Mouse (Mus musculus) cerebellum, adult 8-10 months (tissue): ENCODE results near the gene H2-T3.
"Not testable (repeated sequence)": the region's sequence is repeated elsewhere in the genome, so short reads cannot be mapped to it uniquely, and the experiment has no call there.

Source experiments
- DNase-seq: peaks from one replicate; pipeline ENCODE4 v3.0.0; 2022

Gene H2-T3

DNA sequence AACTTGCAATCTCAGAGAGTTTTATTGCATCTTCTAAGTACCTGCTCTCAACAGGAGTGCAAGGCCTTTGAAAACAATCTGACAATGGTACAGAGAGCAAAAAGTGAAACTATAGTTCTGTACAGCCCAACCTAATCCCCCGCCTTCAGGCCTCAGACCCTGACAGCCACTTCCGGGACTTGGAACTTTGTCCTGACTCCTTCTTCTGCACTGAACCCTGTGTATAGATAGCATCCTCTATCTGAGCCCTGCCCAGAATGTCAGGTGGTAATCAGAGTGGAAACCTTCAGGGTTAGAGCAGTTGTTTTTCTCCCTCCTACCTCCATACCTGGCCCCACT, at the start of gene H2-T3:
Gene H2-T3 (minus strand): TSS at position 119 of the 339 bp plus-strand sequence.
- DNase-seq: no peak

DNA sequence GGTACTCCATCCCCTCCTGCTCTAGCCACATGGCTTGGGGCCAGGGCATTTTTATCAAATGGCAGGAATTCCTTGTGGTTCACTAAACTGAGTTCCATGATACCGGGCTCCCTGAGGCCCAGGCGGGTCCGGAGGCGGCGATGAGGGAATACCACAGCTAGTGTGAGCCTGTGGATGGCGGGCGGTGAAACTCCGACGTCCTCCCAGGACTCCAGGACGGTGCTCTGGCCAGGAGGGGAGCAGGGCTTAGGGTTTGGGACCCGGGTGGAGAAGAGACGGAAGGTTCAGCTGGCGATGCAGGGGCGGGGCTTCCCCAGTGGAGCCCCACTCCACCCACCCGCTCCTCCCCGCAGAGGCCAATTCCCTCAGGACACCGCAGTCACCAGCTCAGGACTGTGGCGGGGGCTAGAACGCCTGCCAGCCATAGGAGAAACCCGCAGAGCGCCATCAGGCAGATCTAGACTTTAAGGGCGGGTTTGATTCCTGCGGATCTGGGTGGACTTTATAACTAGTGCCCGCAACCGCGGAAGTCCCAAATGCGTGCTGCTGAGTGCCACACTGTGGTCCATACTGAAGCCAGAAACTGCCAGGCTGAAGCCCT, 47.3 kb upstream of the H2-T3 start:
- DNase-seq: no peak

DNA sequence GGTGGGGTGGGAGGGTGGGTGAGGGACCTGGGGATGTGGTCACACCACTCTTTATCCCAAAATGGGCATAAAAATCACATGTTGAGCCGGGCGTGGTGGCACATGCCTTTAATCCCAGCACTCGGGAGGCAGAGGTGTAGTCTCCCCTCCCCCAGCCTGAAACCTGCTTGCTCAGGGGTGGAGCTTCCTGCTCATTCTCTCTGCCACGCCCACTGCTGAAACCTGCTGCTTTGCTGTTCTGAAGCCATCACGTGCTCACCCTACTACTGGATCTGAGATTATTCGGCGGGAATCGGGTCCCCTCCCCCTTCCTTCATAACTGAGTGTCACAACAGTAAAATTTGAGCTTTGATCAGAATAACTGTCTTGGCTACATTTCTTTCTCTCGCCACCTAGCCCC, 45.2 kb upstream of the H2-T3 start:
- DNase-seq: not testable (repeated sequence)

DNA sequence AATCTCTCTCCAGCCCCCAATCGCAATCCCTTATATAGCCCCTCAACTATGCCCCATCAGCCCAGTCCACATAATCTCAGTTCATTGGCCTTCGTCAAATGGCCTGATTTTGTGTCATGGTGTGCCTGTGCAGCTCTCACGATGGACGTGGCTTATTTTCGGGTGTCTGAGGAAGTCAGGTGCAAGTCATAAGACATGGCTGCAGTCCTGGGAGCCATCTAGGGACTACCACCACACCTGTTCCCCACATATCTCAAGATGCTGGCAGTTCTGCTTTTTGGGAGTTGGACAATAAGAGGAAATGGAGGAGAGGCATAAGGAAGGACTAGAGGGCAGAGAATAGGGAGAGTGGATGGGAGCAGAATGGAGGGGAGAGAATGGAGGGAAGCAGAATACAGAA, 43.5 kb upstream of the H2-T3 start:
- DNase-seq: no peak

DNA sequence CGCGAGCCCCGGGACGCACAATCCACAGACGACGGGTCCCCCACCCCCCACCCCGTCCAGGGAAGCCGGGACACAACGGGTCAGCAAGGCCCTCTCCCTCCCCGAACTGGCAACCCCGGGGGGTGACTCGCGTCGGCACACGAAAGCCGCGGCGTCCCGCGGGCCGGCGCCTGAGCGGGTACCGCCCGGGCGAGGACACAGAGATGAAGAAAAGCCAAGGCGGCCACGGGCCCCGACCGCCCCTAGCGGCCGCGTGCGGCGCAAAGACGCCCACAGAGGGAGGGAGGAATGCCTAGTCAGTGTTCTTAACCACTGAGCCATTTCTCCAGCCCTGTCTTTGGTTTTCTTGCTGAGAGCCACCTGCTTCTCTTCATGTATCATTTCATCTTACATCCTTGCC, 41.2 kb upstream of the H2-T3 start:
- DNase-seq: peak; percentile 27

DNA sequence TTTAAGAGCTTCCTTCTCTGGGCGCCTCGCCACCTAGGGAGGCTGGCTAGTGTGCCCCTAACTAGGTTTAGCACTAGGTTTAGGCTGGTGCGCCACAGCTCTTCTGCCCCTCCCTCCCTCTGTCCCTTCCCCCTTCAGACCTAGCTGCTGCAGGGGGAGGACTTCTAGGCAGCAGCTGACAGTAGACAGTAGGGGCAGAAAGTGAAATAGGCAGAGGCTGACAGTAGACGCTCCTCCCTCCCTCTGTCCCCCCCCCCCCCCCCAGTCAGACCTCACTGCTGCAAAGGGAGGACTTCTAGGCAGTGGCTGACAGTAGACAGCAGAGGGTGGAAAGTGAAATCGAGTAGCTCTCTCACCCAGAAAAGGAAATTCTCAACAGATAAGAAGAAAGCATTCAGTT, 39.0 kb upstream of the H2-T3 start:
- DNase-seq: no peak

DNA sequence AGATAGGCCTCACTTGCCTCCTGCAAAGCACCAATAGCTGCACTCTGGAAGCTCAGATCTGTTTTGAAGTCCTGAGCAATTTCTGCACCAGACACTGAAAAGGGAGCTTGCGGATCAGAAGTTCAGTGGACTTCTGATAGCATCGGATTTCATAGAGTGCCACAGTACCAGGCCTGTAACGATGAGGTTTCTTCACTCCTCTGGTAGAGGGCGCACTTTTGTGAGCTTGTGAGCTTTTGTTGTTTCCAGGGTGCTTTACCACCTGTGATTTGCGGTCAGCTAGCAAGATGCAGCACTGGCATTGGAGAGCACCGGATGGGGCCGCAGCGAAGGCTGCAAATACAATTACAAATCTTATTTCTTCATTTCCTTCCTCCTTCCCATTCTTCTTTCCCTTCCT, 36.8 kb upstream of the H2-T3 start:
- DNase-seq: no peak

DNA sequence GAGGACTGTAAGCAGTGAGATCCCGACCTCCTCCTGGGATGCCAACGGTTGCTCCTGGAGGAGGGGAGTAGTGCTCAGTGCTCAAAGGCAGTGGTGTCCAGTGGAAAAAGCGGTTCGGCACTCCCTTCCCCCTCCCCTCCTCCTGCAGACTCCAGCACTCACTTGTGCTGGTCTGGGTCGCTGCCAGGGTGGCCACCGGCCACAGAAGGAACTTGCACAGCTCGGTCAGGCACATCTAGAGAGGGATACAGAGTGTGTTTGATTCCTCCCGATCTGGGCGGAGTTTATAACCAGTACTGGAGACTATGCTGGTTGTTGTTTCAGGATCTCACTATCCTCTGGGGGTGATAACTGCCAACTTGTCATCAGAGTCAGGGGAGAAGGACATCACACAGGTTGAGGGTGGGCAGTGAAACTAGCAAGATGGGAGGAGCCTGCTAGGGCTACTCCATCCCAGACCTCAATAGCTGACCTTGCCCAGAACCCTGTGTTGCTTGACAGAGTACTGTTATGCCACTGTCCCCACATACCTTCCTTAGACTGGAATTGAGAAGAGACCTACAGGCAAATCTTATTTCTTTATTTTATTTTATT, 35.2 kb upstream of the H2-T3 start:
- DNase-seq: no peak

DNA sequence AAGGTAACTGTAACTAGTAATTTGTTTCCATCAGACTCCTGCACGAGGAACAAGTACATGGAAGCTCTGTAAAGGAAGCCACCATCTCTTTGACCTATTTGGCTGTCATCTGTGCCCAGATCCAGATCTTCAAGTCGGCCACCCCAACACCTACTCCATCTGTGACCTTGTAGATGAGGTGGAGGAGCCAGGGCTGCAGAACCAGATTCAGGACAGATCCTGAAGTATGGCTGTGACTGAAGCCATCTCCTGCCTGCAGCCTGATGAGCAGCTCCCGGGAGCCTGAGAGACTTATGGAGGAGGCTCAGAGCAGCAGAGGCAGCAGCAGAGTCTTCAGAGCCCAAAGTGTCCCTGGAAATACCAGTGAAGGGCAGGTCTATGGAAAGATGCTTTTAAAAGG, 34.4 kb upstream of the H2-T3 start:
- no peak for DNase-seq

DNA sequence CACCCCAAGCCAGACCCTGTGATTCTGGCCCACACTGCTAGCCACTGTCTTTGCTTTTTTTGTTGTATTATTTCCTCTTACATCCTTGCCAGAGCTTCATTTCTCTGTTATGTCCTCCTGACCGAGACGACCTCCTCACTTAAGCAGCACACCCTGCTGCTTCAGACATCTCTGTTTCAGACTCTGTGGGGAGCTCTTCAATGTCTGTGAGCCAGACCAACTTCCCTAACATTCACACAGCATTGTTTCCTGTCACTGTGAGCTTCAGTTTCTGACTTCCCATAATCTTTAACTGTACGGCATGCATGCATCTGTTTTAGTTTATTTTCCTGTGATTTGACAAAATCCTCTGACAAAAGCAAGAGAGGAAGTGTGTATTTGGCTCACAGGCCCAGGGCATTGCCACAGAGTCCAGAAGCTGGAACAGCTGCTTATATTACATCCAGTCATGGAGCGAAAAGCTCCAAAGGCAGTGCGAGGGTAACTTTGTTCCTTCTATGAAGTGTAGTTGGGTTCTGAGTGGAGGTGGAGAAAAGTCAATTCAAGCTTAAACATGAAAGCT, 28.6 kb upstream of the H2-T3 start:
- no peak for DNase-seq

DNA sequence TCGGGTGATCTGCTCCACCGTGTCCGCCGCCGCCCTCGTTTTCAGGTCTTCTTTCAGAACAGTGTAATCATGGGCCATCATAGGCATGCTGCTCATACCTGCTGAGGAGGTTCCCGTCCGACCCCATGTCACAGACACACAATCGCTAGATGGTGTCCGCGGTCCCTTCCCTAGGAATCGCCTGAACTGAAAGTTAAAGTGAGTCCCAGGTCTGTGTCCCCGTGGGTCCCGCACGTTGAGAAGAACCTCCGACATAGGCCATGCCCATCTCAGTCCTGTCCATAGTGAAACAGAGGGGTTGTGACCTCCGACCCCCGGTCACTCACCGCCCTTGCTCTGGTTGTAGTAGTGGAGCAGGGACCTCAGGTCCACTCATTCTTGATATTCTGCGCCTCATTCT, 25.5 kb upstream of the H2-T3 start:
- DNase-seq: no peak

DNA sequence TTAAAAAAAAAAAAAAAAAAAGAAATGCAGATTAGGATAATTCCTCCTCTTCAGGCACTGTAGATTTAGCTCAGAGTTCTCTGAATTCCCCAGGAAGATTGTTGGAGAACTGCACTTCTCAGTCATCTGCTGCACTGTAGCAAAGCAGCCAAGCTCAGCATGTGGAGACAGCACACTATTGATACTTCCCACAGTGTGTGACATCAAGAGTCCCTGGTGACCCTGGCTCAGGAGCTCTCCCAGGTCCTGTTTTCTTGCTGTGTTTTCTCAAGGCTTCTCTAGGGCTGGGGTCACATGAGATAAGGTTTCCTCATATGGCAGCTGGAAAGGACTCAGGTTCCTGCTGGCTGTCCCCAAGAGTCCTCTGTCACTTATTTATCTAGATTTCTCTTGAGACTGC, 16.8 kb upstream of the H2-T3 start:
- no peak for DNase-seq

DNA sequence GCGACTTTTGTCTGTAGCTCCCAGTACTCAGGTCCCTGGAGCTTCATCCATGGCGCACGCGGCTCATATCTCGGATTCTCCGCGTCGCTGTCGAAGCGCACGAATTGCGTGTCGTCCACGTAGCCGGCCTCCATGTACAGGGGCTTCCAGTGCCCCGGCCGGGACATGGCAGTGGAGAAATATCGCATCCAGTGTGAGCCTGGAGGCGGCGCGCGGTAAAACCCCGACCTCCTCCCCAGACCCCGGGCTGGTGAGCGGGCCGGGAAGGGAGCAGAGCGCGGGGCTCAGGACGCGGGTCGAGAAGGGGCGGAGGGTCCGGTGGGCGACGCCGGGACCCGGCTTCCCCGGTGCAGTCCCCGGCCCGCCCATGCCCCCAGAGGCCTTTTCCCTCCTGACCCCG, 15.8 kb upstream of the H2-T3 start:
- DNase-seq: no peak

DNA sequence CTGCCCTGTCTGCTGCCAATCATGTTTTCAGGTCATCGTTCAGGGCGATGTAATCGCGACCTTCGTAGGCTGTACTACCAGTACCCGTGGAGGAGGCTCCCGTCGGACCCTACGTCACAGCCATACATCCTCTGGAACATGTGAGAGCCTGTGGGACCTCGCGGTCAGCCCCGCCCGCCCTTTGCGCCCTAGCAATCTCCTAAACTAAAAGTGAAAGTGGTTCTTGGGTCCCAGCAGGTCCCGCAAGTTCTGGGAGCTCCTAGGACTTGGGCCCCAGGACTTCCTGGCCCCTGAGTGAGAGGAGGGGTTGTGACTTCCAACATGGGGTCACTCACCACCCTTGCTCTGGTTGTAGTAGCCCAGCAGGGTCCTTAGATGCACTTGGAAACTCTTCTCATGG, 15.4 kb upstream of the H2-T3 start:
- DNase-seq: no peak

DNA sequence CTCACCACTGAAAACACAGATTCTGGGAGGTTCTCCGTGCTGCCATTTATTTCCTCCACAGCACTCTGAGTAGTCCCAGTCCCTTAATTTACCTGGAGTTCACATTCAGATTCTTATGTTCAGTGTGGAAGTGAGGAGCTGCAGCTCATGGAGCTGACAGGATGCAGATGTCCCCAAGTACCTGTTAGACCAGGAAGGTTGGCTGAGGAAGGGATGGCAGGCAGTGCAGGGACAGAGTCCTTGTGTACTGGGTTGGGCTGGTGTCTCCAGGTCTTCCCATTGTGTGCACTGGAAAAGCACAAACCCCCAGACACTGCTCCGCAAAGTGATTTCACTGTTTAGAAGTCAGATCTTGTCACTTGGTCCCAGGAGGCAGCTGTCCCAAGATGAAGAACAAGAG, 11.8 kb upstream of the H2-T3 start:
- DNase-seq: no peak

DNA sequence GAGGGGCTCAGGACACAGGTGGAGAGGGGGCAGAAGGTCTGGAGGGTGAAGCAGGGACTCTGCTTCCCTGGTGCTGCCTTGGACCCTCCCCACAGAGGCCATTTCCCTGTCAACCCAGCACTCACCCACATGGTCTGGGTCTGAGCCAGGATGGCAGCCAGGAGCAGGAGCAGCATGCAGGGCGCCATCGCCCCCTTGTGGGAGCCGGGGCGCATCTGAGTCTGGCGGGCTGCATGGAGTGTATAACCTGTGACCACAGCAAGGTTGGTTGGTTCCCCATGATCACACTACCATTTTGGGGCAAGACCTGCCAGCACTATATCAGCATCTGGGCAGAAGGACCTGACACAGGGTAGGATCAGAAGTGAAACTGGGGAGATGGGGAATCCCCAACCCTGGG, 8.2 kb upstream of the H2-T3 start:
- DNase-seq: no peak

DNA sequence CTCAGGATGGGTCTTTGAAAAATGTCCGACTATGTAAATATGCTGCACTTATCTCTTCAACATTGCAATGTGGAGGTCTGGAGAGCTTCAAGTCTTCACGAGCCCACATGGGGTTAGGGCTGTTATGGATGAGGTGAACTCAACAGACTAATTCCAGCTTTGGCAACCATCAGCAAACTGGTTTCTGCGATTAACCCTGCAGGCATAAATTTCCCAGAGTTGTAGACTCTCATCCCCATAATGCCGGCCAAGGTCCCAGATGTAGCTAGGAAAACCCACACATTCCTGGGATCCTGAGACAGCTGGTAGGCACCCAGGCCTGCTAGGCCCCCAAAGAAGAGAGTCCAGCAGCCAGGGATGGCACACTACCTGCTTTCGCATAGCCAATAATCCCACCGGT, 4.4 kb upstream of the H2-T3 start:
- DNase-seq: no peak

DNA sequence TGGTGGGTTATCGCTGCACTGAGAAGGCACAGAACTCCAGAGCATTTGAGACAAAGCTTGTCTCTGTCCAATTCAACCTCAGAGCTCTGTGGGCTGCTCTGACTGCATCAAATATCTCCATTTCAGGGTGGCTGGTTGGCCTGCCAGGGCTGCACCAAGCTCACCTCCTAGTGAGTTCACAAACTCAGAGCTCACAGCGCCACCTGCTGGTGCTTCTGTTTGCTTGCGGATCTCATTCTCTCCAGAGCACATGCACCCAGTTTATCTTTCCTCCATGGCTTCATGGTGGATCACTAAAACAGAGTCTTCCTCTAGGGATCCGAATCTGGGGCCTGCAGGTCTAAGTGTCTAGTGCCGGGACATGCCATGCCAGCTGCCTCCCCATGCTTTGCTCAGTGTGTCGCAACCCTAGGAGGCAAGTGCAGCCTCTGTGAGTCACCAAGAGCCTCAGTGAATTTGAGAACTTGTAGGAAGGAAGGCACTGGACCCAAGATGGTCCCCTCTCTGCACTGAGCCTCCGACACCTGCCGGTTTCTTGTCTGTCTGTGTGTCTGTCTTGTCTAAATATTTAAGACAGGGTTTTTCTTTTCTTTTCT, 3.6 kb upstream of the H2-T3 start:
- peak; percentile 5 for DNase-seq

DNA sequence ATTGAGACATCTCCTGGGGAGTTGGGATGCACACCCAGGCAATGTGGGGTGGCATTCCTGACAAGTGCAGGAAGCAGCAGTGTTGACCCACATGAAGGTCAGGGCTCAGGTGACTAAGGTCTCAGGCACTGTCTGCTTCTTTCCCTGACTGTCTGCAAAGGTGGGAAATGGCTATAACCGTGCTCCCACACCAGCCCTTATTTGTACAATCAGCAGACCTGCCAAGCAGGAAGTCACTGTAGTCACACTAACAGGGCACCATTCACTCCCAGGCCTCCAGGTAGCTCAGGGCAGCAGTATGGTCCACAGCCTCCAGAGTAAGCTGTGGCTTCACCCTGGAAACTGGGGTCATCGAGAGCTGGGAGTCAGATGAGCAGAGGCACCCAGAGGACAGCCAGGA, 2.3 kb upstream of the H2-T3 start:
- no peak for DNase-seq

DNA sequence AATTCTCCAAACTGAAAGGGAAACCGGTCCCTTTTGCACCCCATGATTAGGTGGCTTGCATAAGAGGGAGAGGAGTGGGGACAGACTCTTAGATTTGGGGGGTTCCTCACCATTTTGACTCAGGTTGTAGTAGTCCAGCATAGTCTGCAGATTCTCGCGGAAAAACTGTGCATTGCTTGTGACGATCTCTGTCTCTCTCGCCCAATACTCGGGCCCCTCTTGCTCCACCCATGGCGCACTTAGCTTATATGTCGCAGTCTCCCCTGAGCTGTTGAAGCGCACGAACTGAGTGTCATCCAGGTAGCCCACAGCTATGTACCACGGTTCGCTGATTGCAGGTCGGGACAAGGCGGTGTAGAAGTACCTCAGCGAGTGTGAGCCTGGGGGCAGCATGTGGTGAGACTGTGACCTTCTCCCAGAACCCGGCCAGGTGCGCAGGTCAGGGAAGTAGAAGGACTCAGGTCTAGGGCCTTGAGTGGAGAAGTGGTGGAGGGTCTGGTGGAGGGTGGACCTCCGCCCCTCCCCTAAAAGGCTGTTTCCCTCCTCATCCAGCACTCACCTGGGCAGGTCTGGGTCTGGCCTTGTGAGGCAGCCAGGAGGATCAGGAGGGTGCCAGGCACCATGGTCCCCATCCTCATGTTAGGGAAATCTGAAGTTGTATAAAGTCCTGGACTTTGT, 457 bp downstream of the H2-T3 start:
- DNase-seq: no peak

DNA sequence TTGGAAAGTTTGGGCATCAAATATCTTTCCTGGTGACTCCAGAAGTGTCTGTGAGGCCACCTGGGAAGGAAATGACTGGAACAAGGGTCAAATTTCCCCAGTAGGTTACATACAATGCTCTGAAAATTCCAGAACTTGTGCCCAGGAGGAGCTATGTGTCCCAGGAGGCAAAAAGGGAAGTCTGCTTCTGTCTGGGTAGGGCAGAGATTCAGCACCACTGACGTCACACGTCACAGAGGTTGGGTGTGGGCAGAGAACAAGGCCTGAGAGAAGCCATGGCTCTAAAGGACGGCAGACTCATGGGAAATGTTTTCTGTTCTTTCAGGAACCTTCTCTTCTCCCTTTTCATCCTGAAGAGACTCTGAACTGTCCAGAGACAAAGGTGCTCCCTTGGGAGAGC, 2.5 kb downstream of the H2-T3 start:
- DNase-seq: no peak

DNA sequence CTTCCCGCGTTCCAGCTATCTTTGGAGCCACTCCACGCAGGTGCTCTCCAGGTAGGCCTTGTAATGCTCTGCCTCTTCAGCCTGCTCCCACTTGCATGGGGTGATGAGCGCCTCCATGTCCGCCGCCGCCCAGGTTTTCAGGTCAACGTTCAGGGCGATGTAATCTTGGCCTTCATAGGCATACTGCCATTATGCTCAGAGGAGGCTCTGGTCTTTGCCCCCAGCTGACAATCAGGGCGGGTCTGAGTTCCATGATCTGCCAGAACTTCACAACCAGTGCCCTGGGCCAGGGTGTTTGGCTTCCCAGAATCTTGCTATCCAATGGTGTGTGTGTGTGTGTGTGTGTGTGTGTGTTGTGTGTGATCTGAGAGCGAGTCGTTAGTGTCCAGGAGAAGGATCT, 7.9 kb downstream of the H2-T3 start:
- no peak for DNase-seq

DNA sequence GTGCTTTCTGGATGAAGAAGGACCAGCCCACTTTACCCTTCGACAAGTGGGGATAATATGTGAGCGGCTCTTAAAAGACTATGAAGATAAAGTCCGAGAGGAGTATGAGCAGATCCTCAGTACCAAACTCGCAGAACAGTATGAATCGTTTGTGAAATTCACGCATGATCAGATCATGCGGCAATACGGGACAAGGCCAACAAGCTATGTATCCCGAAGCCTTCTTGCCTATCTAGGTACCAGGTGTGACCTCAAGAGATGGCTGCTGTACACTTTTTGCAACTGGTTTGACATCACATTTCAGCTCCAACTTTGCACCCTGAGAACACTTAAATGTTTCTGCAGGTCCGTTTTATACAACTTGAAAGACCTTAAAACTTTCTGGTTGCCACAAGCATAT, 10.6 kb downstream of the H2-T3 start:
- DNase-seq: not testable (repeated sequence)

DNA sequence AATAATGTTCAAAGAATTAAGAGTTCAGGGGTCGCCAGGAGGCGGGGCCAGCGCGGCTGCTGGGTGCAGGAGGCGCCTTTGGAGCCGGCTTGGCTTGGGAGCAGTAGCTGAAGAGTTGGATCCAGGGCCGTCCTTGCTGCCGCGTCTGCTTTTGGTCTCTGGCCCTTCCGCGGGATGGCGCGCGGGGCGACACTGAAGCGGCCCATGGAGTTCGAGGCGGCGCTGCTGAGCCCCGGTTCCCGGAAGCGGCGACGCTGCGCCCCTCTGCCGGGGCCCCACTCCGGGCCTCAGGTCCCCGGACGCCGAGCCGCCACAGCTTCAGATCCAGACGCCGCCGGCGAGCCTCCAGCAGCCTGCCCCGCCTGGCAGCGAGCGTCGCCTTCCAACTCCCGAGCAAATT, 11.1 kb downstream of the H2-T3 start:
- DNase-seq: not testable (repeated sequence)
